Mouse (Mus musculus): Measurements from ENCODE around the gene Nlrx1. TPM values are rescaled to one million over a fixed set of nuclear protein-coding genes. Genes with fewer than 3 reads are reported as not detected.
A peak's percentile ranks its signal among the peaks of the same experiment; 100 is the strongest.

Gene Nlrx1
- polyA plus RNA-seq, 1 experiment from 2014 or later: 3.1 TPM

- H3K4me1 ChIP-seq: 0 out of 2 replicates have a peak, but pooled peaks cover 4% of the 10 kb centered on the region
- WGBS: 59% methylated on average over 9 of the region's 9 CpGs
- H3K27ac ChIP-seq: no peak overlapping the region
- no peaks in the 10 kb centered on the region for H3K9me3 ChIP-seq
- no peak overlapping the region for H3K4me3 ChIP-seq
- H3K36me3 ChIP-seq: no peaks in the 10 kb centered on the region
- DNase-seq (ENCODE audit: low spot score): no peak
- H3K27me3 ChIP-seq (ENCODE audit: insufficient read depth, poor library complexity, severe bottlenecking): peaks cover 7% of the 10 kb centered on the region; the same call in 1 of the 2 replicates
These were observed 27.0 kb downstream of the Nlrx1 start for GRCm38 (mm10) chr9:44241418-44241817.

GRCm38 (mm10) chr9:44240911-44241310, 27.5 kb downstream of the Nlrx1 start:
- Histone ChIP-seq H3K9me3 (no peaks in the 10 kb centered on the region), H3K27ac (no peak overlapping the region), H3K4me3 (no peak overlapping the region), H3K27me3 (ENCODE audit: insufficient read depth, poor library complexity, severe bottlenecking) (peaks cover 7% of the 10 kb centered on the region; the same call in 1 of the 2 replicates), H3K36me3 (no peaks in the 10 kb centered on the region), H3K4me1 (0 out of 2 replicates have a peak, but pooled peaks cover 4% of the 10 kb centered on the region)
- DNase-seq (ENCODE audit: low spot score): no peak
- 67% methylated on average over 5 of the region's 5 CpGs for WGBS

- H3K9me3 ChIP-seq: no peaks in the 10 kb centered on the region
- H3K27me3 ChIP-seq (ENCODE audit: insufficient read depth, poor library complexity, severe bottlenecking): 0 out of 2 replicates have a peak, but pooled peaks cover 4% of the 10 kb centered on the region
- DNase-seq (ENCODE audit: low spot score): no peak
- no peak within 1 kb of the TSS for H3K4me3 ChIP-seq
- WGBS: 60% methylated on average over 2 of the region's 2 CpGs
- H3K4me1 ChIP-seq: 0 out of 2 replicates have a peak, but pooled peaks cover 4% of the 10 kb centered on the region
- H3K36me3 ChIP-seq: no peaks in the 10 kb centered on the region
- H3K27ac ChIP-seq: no peak within 1 kb of the TSS
These were observed 28.0 kb downstream of the Nlrx1 start, which contains the start of gene Ccdc153 for GRCm38 (mm10) chr9:44240399-44240798. Gene Ccdc153, plus strand, starts transcription at chr9:44240676.

GRCm38 (mm10) chr9:44239447-44239846, 29.0 kb downstream of the Nlrx1 start:
- WGBS: 13% methylated on average over 5 of the region's 5 CpGs
- DNase-seq (ENCODE audit: low spot score): no peak
- 0 out of 2 replicates have a peak, but pooled peaks cover 3% of the 10 kb centered on the region for H3K27me3 ChIP-seq (ENCODE audit: insufficient read depth, poor library complexity, severe bottlenecking)

GRCm38 (mm10) chr9:44238501-44239190, 29.8 kb downstream of the Nlrx1 start:
- 77% methylated on average over 17 of the region's 17 CpGs for WGBS
- no peak for DNase-seq (ENCODE audit: low spot score)
- Histone ChIP-seq H3K4me3 (no peak overlapping the region), H3K36me3 (no peaks in the 10 kb centered on the region), H3K27me3 (ENCODE audit: insufficient read depth, poor library complexity, severe bottlenecking) (0 out of 2 replicates have a peak, but pooled peaks cover 3% of the 10 kb centered on the region), H3K4me1 (0 out of 2 replicates have a peak, but pooled peaks cover 10% of the 10 kb centered on the region), H3K27ac (no peak overlapping the region), H3K9me3 (no peaks in the 10 kb centered on the region)

More at GRCm38 (mm10) chr9:44239447-44239846, 29.0 kb downstream of the Nlrx1 start:
- no peak overlapping the region for H3K4me3 ChIP-seq
- no peaks in the 10 kb centered on the region for H3K36me3 ChIP-seq
- H3K27ac ChIP-seq: no peak overlapping the region
- H3K4me1 ChIP-seq: 0 out of 2 replicates have a peak, but pooled peaks cover 6% of the 10 kb centered on the region
- no peaks in the 10 kb centered on the region for H3K9me3 ChIP-seq

- 71% methylated on average over 4 of the region's 4 CpGs for WGBS
These were observed 31.3 kb downstream of the Nlrx1 start for GRCm38 (mm10) chr9:44237128-44237527.

DNA sequence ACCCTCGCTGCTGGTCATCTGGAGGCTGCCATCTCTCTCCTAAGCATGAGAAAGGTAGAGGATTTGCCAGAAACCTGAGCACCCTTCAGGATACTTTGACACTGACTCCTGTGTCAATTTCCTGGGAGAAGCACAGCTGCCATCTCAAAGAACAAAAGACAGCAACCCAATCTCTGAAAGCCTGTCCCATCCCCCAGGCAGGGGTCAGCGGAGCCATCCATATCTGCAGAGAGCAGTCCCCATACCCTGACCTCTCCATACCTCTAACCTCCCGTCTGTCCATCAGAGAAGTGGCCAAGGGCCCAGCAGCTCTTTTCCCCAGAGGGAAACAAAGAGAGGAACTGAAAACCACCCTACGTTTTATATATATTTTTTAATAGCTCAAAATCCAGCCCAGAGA, 31.8 kb downstream of the Nlrx1 start:
- peaks cover 16% of the 10 kb centered on the region for H3K4me1 ChIP-seq
- H3K9me3 ChIP-seq: no peaks in the 10 kb centered on the region
- DNase-seq (ENCODE audit: low spot score): no peak
- no peaks in the 10 kb centered on the region for H3K27me3 ChIP-seq (ENCODE audit: insufficient read depth, poor library complexity, severe bottlenecking)
- 51% methylated on average over 4 of the region's 4 CpGs for WGBS
- no peak overlapping the region for H3K4me3 ChIP-seq
- H3K36me3 ChIP-seq: no peaks in the 10 kb centered on the region
- no peak overlapping the region for H3K27ac ChIP-seq

More at GRCm38 (mm10) chr9:44237128-44237527, 31.3 kb downstream of the Nlrx1 start:
- H3K4me3 ChIP-seq: no peak overlapping the region
- H3K27ac ChIP-seq: no peak overlapping the region
- no peaks in the 10 kb centered on the region for H3K36me3 ChIP-seq
- peaks cover 11% of the 10 kb centered on the region for H3K4me1 ChIP-seq
- no peaks in the 10 kb centered on the region for H3K9me3 ChIP-seq
- no peak for DNase-seq (ENCODE audit: low spot score)
- no peaks in the 10 kb centered on the region for H3K27me3 ChIP-seq (ENCODE audit: insufficient read depth, poor library complexity, severe bottlenecking)

DNA sequence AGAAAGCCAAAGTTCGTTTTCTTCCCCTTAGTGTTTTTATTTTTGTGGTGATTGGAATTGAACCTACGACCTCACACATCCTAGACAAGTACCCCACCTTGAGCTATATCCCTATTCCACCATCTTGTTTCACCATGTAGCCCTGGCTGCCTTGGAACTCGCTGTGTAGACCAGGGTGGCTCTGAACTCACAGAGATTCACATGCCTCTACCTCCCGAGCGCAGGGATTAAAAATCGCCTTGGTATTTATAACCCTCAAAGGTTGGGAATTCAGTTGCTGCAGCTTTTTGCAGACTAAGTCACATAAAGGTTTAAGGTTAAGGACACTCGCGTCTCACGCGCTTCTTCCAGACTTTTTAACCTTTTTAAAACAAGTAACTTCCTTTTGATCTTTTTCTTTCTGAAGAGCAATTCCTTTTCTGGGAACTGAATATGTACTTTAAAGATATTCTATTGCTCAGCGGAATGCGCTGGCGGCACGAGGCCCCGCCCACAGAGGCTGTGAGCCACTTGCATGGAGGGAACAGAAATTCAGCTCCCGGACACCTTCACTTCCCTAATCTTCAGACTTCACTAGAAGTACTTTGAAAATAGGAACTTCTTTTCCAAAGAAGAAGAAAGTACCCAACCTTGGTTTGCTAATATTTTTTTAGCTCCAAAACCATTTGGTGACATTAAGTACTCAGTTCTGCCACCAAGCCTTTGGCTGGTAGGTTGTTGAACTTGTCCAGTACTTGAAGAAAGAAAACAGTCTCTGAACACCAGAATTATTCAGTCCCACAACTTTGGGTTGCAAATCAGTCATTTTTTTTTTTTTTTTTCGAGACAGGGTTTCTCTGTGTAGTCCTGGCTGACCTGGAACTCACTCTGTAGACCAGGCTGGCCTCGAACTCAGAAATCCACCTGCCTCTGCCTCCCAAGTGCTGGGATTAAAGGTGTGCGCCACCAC, 33.6 kb downstream of the Nlrx1 start:
- Histone ChIP-seq H3K36me3 (0 out of 2 replicates have a peak, but pooled peaks cover 3% of the 10 kb centered on the region), H3K4me1 (peaks cover 28% of the 10 kb centered on the region), H3K9me3 (no peaks in the 10 kb centered on the region), H3K4me3 (peak overlapping the region; percentile 94), H3K27ac (peak overlapping the region; percentile 99), H3K27me3 (ENCODE audit: insufficient read depth, poor library complexity, severe bottlenecking) (no peaks in the 10 kb centered on the region)
- 20% methylated on average over 19 of the region's 19 CpGs for WGBS
- peak; percentile 81 for DNase-seq (ENCODE audit: low spot score)

GRCm38 (mm10) chr9:44233802-44234478, 34.5 kb downstream of the Nlrx1 start, which contains the start of gene Cbl:
Gene Cbl, minus strand, starts transcription at chr9:44234049.
- under 1% methylated on average over 71 of the region's 76 CpGs for WGBS
- Histone ChIP-seq H3K36me3 (0 out of 2 replicates have a peak, but pooled peaks cover 3% of the 10 kb centered on the region), H3K4me1 (peaks cover 34% of the 10 kb centered on the region)

DNA sequence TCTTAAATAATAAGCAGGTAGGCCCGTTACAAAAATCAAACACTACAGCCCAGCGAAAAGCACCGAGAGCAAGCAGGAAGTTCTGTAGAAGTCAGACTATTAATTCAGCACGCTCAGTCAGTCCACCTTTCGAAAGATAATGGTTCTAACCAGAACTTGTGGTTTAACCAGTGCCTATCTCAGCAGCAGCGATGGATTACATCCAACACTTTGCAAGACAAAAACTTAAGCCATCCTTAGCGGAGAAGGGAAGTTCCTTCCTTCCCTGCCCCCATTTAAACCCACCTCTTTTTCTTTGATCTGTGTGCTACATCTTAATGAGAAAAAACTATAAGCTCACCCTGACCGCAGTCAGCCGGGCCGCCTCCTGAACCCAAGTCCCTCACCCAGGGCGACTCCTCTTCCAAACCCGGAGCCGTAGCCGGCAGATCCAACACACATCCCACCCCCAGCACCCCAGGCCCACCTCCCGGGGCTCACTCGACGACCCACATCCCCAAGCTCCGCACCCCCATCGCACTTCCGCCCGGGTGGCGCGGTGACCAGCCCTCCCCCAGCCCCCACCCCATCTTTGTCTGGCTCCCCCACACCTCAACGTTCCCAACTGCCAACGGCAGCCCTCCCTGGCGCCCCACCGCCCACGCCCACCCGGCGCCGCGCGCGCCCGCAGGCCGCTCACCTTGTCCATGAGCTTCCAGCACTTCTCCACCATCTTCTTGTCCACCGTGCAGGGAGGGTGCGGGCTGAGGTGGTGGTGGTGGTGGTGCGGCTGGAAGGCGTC, 35.2 kb downstream of the Nlrx1 start:
- DNase-seq (ENCODE audit: low spot score): peak; percentile 91
- Histone ChIP-seq H3K4me1 (peaks cover 38% of the 10 kb centered on the region), H3K27ac (peak overlapping the region; percentile 99), H3K27me3 (ENCODE audit: insufficient read depth, poor library complexity, severe bottlenecking) (no peaks in the 10 kb centered on the region), H3K9me3 (no peaks in the 10 kb centered on the region), H3K4me3 (peak overlapping the region; percentile 94), H3K36me3 (0 out of 2 replicates have a peak, but pooled peaks cover 3% of the 10 kb centered on the region)
- WGBS: under 1% methylated on average over 40 of the region's 40 CpGs

More at GRCm38 (mm10) chr9:44233802-44234478, 34.5 kb downstream of the Nlrx1 start, which contains the start of gene Cbl:
- H3K27me3 ChIP-seq (ENCODE audit: insufficient read depth, poor library complexity, severe bottlenecking): no peaks in the 10 kb centered on the region
- H3K4me3 ChIP-seq: peak within 1 kb of the TSS; percentile 94
- peak within 1 kb of the TSS; percentile 99 for H3K27ac ChIP-seq
- H3K9me3 ChIP-seq: no peaks in the 10 kb centered on the region
- peak; percentile 99 for DNase-seq (ENCODE audit: low spot score)

DNA sequence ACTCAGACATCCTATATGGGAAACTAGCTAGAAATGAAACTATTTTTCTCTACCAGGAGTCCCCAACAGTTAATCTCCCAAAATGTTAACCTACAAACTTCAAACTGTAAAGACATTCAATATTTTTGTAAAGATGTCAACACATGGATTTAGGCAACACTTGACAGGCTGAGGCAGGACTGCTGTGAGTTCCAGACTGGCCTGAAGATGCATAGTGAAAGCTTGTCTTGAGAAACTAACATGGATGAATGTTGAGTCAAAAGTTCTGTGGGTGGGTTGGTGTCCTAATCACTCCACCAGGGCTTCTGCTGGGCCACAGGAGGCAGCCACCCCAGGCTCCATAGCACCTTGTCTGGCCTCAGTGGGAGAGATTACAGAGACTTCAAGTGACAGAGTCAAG, 36.8 kb downstream of the Nlrx1 start:
- Histone ChIP-seq H3K27me3 (ENCODE audit: insufficient read depth, poor library complexity, severe bottlenecking) (no peaks in the 10 kb centered on the region), H3K4me1 (peaks cover 40% of the 10 kb centered on the region), H3K4me3 (no peak overlapping the region; the same call in 1 of the 2 replicates), H3K27ac (no peak overlapping the region), H3K36me3 (0 out of 2 replicates have a peak, but pooled peaks cover 9% of the 10 kb centered on the region), H3K9me3 (no peaks in the 10 kb centered on the region)
- DNase-seq (ENCODE audit: low spot score): no peak
